Mouse (Mus musculus) hematopoietic stem cell, adult 5-6 weeks (primary cell): ENCODE results near the gene Tmem132b. TPM values are rescaled to one million over a fixed set of nuclear protein-coding genes. Genes with fewer than 3 reads are reported as not detected.
A peak's percentile ranks its signal among the peaks of the same experiment; 100 is the strongest.

Source experiments
- ATAC-seq, 2 experiments: fragments of 125-278 bp in 1 of 2; replicated peaks in 1 of 2; 2 replicates each; pipeline ENCODE4 v1.8.0; 2016 to 2017; ENCODE audit warnings: inconsistent platforms in 2 of 2, mild to moderate bottlenecking in 2 of 2, moderate number of reproducible peaks in 2 of 2, low read depth in 1 of 2, moderate TSS enrichment in 1 of 2; ENCODE audit not compliant: low FRiP score in 2 of 2, poor library complexity in 2 of 2, severe bottlenecking in 2 of 2, insufficient read depth in 1 of 2, low TSS enrichment in 1 of 2
- total RNA-seq: library from RNA; stranded (forward); fragments of 172-1452, 232-1000 nt; gene quantifications from 2 replicates; pipeline ENCODE4 v1.2.3, GENCODE M21; 2017

The Tmem132b gene
- total RNA-seq, 1 experiment from 2014 or later = 0.25 TPM

GRCm38 (mm10) chr5:125613136-125613535 is 81.6 kb downstream of the Tmem132b start:
- no peak for ATAC-seq

- no peak for ATAC-seq
Measured at GRCm38 (mm10) chr5:125614348-125614747, 82.8 kb downstream of the Tmem132b start.

- ATAC-seq = no peak
Measured at GRCm38 (mm10) chr5:125617050-125617449, 85.5 kb downstream of the Tmem132b start.

GRCm38 (mm10) chr5:125627816-125628348 is 96.3 kb downstream of the Tmem132b start:
- ATAC-seq = no peak

GRCm38 (mm10) chr5:125634666-125635065 is 103.1 kb downstream of the Tmem132b start:
- no peak for ATAC-seq

GRCm38 (mm10) chr5:125640966-125641365 is 109.4 kb downstream of the Tmem132b start:
- ATAC-seq = no peak

- no peak for ATAC-seq
Measured at GRCm38 (mm10) chr5:125641531-125642147, 110.1 kb downstream of the Tmem132b start.

- no peak for ATAC-seq
Measured at GRCm38 (mm10) chr5:125648236-125648635, 116.7 kb downstream of the Tmem132b start.

GRCm38 (mm10) chr5:125649982-125650381 is 118.4 kb downstream of the Tmem132b start:
- ATAC-seq = no peak

GRCm38 (mm10) chr5:125658101-125658500 is 126.5 kb downstream of the Tmem132b start:
- no peak for ATAC-seq

- no peak for ATAC-seq
Measured at GRCm38 (mm10) chr5:125658959-125659749, 127.6 kb downstream of the Tmem132b start.

- no peak for ATAC-seq
Measured at GRCm38 (mm10) chr5:125675623-125676022, 144.0 kb downstream of the Tmem132b start.

GRCm38 (mm10) chr5:125676025-125676623 is 144.6 kb downstream of the Tmem132b start:
- ATAC-seq = no peak

GRCm38 (mm10) chr5:125680889-125681288 is 149.3 kb downstream of the Tmem132b start:
- ATAC-seq = no peak

- peak; percentile 59 to 76 for ATAC-seq
Measured at GRCm38 (mm10) chr5:125683491-125683890, 151.9 kb downstream of the Tmem132b start.

GRCm38 (mm10) chr5:125685681-125686331 is 154.2 kb downstream of the Tmem132b start:
- no peak for ATAC-seq

GRCm38 (mm10) chr5:125692538-125692937 is 161.0 kb downstream of the Tmem132b start:
- ATAC-seq = no peak

GRCm38 (mm10) chr5:125699395-125699794 is 167.8 kb downstream of the Tmem132b start:
- no peak for ATAC-seq
